13 mouse cellular contexts compared by ENCODE assay signal in the genomic region with DNA sequence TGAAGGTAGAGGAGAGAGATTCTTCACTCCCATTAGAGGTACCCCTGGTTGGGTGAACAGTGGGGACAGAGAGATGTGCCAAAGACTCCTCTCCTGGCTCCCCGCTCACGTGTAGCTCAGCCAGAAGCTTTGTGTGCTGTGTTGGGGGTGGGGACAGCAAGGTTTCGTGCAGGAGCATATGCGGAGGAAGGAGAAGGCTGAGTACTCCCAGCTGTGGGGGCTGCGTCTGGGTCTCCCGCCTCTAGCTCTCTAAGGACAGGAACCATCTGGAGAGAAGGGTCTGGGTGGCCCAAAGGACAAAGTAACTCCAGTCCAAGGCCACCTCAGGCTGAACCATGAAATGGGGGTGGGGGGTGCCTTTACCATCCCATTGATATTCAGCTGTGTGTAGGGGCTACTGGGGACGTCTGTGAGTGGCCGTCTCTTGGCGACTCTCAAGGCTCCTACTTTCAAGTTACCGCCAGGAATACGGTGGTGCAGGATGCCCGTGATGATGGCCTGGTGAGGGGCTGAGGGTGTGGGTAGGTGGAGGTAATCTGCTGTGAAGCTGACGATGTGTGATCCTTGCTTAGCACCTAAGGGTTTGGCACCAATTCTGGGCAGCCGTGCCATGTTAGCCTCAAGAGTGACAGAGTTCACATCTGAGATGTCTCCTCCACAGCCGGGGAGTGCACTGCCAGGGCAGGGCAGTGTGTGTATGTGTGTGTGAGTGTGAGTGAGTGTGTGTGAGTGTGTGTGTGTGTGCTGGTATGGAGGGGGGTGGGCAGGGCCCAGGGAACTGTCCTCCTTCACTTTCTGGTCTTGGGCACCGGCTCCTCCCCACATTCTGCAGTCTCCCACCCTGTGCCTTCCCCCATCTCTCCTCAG. TPM values are rescaled to one million over a fixed set of nuclear protein-coding genes. Genes with fewer than 3 reads are reported as not detected.
A peak's percentile ranks its signal among the peaks of the same experiment; 100 is the strongest.
DNase-seq lines count a peak whose midpoint lies in the region; ATAC-seq lines count a peak whose summit lies in the region.
"Had no signal": no experiment of that assay in that cellular context is flagged by ENCODE, and none has a peak within 500 bp of the region (broad histone marks: within the 10 kb centered on the region; RNA-seq: fewer than 3 reads in every experiment).

No protein-coding gene starts in this region.

- 0 out of 2 replicates have a peak, but pooled peaks have one; percentile 34 for ATAC-seq in heart, embryonic 13.5 days (ENCODE audit: extremely low read depth, insufficient number of reproducible peaks, low FRiP score, low TSS enrichment)
- ATAC-seq in lung, embryonic 16.5 days (ENCODE audit: low read depth), result peak; percentile 80
- ATAC-seq: CD4-positive, CD25-positive, alpha-beta regulatory T cell, adult 4 months; hindbrain, embryonic 16.5 days had no signal

- H3K4me1 ChIP-seq in heart, embryonic 13.5 days, result peaks cover 34% of the 10 kb centered on the region
- peaks cover 3% of the 10 kb centered on the region; the same call in 1 of the 2 replicates for H3K4me1 ChIP-seq in lung, embryonic 16.5 days (replicated peaks; ENCODE audit: control insufficient read depth, insufficient read depth, low read length)

- H3K9ac ChIP-seq in heart, embryonic 13.5 days, result peak overlapping the region; percentile 41
- peak overlapping the region; percentile 62 for H3K9ac ChIP-seq in lung, embryonic 16.5 days (ENCODE audit: low read length)

- no peak for DNase-seq in heart, adult 9 months (ENCODE audit: low spot score in 2 of 2)
- peak; percentile 31 for DNase-seq in urinary bladder, postnatal 14 days (ENCODE audit: low spot score)
- DNase-seq in urinary bladder, adult 2 months (ENCODE audit: low spot score), result no peak
- no peak for DNase-seq in B cell, adult 2 months
- no peak for DNase-seq in MN1 (ENCODE audit: low spot score)
- DNase-seq in cerebellum, postnatal 25 days, result no peak
- DNase-seq: right cerebral cortex, adult 18-20 months had no signal

- peak overlapping the region; percentile 39; the same call in 1 of the 2 replicates for H3K27ac ChIP-seq in heart, embryonic 13.5 days (replicated peaks)
- H3K27ac ChIP-seq in lung, embryonic 16.5 days (ENCODE audit: low read length), result peak overlapping the region; percentile 93
- H3K27ac ChIP-seq: macrophage had no signal

- peaks cover 30% of the 10 kb centered on the region for H3K36me3 ChIP-seq in heart, embryonic 13.5 days
- H3K36me3 ChIP-seq in lung, embryonic 16.5 days (ENCODE audit: control insufficient read depth, insufficient read depth, low read length), result peaks cover 9% of the 10 kb centered on the region; the same call in 1 of the 2 replicates

- peak overlapping the region; percentile 11 for H3K4me3 ChIP-seq in heart, embryonic 13.5 days
- peak overlapping the region; percentile 39 for H3K4me3 ChIP-seq in lung, embryonic 16.5 days (ENCODE audit: low read length)
- H3K4me3 ChIP-seq: myocyte had no signal

- 39% methylated on average over 16 of the region's 16 CpGs for WGBS in heart, embryonic 13.5 days
- WGBS in lung, embryonic 16.5 days, result 31% methylated on average over 16 of the region's 16 CpGs

- H3K9me3 ChIP-seq in heart, embryonic 13.5 days, result no peaks in the 10 kb centered on the region
- H3K9me3 ChIP-seq in lung, embryonic 16.5 days (ENCODE audit: control insufficient read depth, low read length), result no peaks in the 10 kb centered on the region

- H3K4me2 ChIP-seq in heart, embryonic 13.5 days, result peak overlapping the region; percentile 40
- H3K4me2 ChIP-seq in lung, embryonic 16.5 days (ENCODE audit: low read depth, low read length), result peak overlapping the region; percentile 44

- H3K27me3 ChIP-seq in heart, embryonic 13.5 days (replicated peaks), result no peaks in the 10 kb centered on the region
- H3K27me3 ChIP-seq in lung, embryonic 16.5 days (ENCODE audit: control insufficient read depth, insufficient read depth, low read depth, low read length), result no peaks in the 10 kb centered on the region

RNA-seq across cellular contexts. Expression of a gene that starts 1.2 kb away (rescaled TPM):
- 2.4 and 3.0 TPM in 2 replicates for polyA plus RNA-seq in heart, embryonic 13.5 days (2015; fragmentation: Nextera tagmentation; extraction: Ambion mirVana)
- polyA plus RNA-seq in urinary bladder, adult 2 months (2012; rRNA removed), result 2.2 and 3.5 TPM in 2 replicates
- 57.2 and 59.7 TPM in 2 replicates for polyA plus RNA-seq in lung, embryonic 16.5 days (2015; fragmentation: Nextera tagmentation; extraction: Ambion mirVana)
- polyA plus RNA-seq: CD4-positive, CD25-positive, alpha-beta regulatory T cell, adult 4 months; macrophage had no signal

RNA-seq across cellular contexts. Expression of a gene that starts 10.2 kb away (rescaled TPM):
- polyA plus RNA-seq in heart, embryonic 13.5 days (2015; fragmentation: Nextera tagmentation; extraction: Ambion mirVana), result 50.6 and 56.1 TPM in 2 replicates
- 40.5 and 54.0 TPM in 2 replicates for polyA plus RNA-seq in urinary bladder, adult 2 months (2012; rRNA removed)
- 75.0 and 82.4 TPM in 2 replicates for polyA plus RNA-seq in lung, embryonic 16.5 days (2015; fragmentation: Nextera tagmentation; extraction: Ambion mirVana)

RNA-seq across cellular contexts. Expression of a gene that starts 40.2 kb away (rescaled TPM):
- polyA plus RNA-seq in heart, embryonic 13.5 days (2015; fragmentation: Nextera tagmentation; extraction: Ambion mirVana), result 10.4 and 10.8 TPM in 2 replicates
- 11.7 and 12.4 TPM in 2 replicates for polyA plus RNA-seq in urinary bladder, adult 2 months (2012; rRNA removed)
- polyA plus RNA-seq in lung, embryonic 16.5 days (2015; fragmentation: Nextera tagmentation; extraction: Ambion mirVana), result 10.8 and 11.5 TPM in 2 replicates

Comparison
In these comparisons a context has a peak if more than half of its experiments do, and no peak if none do; other contexts are left out.
1. RNA of a gene that starts 1.2 kb away (polyA plus RNA-seq): 57.2 to 59.7 TPM in lung, embryonic 16.5 days; 2.2 to 3.5 TPM in urinary bladder, adult 2 months and 2.4 to 3.0 TPM in heart, embryonic 13.5 days; every median in the first group is over 10 times any median in the second.